Mouse (Mus musculus) heart, postnatal 0 days (tissue): ENCODE results near the gene Metrnl.

Source experiments
- CTCF ChIP-seq: IDR thresholded peaks from 2 replicates; pipeline ENCODE4 v1.5.1; 2016; ENCODE audit warnings: antibody characterized with exemption, control low read depth, low read depth
- EP300 ChIP-seq: IDR thresholded peaks from 2 replicates; pipeline ENCODE4 v1.6.1; 2016; ENCODE audit warnings: antibody characterized with exemption, low read depth

- no peak for TF ChIP-seq CTCF
- TF ChIP-seq EP300, result no peak
Observed at GRCm38 (mm10) chr11:121661116-121661515, 40.2 kb upstream of the Metrnl start.
